Mouse (Mus musculus): Measurements from ENCODE around the gene Cdkl1.

Cdkl1 gene

DNA sequence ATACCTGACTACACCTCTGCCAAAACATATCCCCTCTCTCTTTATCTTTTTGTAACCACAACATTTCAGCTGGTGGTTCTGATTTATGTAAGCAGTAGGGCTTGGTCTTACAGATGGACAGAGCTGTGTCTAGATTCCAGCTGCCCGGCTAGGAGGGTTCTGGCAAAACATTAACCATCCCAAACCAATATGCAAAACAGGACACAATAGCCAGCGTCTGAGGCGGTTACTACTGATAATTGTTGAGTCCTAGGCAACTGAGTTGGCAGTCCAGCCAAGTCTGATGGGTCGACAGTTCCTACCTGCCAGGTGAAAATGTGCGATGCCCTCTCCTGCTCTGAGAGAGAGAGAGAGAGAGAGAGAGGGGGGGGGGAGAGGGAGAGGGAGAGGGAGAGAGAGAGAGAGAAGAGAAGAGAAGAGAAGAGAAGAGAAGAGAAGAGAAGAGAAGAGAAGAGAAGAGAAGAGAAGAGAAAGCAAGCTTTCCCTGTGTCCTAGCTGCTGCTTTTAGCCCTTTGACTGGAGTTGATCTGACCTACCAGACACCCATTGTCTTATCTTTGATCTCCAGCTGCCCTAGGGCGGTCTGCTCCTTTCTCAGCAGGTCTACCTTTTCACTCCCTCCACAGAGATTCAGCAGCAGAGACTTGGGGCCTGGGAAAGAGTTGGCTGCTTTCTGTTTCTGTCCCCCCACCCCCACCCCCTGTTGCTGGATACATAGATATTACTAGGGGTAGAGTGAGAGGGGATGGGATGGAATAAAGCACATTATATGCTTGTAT lies 7.6 kb downstream of the Cdkl1 start:
- peak; percentile 56 for DNase-seq (ENCODE audit: low spot score)

GRCm38 (mm10) chr12:69781935-69782650 lies 9.0 kb downstream of the Cdkl1 start:
- DNase-seq (ENCODE audit: low spot score): no peak

DNA sequence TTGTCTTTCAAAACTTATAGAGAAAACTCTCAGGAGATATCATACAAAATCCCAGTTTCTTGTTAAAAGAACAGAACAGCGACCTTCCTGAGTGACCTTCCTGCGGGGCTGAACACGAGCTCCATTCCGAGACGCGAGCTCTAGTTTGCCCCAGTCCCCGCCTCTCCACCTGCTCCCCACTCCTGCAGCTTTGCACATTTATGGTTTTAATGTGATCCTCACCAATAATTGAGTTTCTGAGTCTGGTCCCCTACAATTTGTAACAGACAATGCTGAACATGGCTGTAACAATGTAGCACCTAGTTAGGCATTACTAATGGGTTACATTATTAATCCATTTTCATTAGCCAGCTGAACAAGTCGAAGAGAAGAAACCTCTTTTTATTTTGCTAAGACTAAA lies 9.6 kb downstream of the Cdkl1 start:
- no peak for DNase-seq (ENCODE audit: low spot score)

GRCm38 (mm10) chr12:69777957-69778356 lies 13.1 kb downstream of the Cdkl1 start:
- no peak for DNase-seq (ENCODE audit: low spot score)

DNA sequence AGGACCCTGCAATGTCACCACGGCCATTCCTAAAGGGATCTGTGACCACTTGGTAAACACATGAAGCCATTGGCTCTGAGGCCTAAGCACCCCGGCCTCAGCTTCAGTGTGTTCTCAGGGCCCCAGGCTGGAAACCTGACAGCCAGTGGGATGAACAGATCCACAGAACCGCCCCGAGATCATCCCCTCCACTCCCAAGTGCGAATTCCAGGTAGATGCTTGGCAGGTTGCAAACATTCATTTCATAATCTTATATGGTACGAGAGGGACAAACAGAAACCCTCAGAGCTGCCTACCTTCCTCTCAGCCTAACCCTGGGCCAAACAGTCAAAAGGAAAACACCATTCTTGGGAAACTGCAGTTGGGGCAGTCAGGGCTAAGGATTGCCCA lies 13.7 kb downstream of the Cdkl1 start:
- DNase-seq (ENCODE audit: low spot score): no peak

- DNase-seq (ENCODE audit: low spot score): no peak
Measured at GRCm38 (mm10) chr12:69776607-69777340, 14.3 kb downstream of the Cdkl1 start.

GRCm38 (mm10) chr12:69768841-69769240 lies 22.2 kb downstream of the Cdkl1 start:
- no peak for DNase-seq (ENCODE audit: low spot score)

- DNase-seq (ENCODE audit: low spot score): no peak
Measured at GRCm38 (mm10) chr12:69767476-69768258, 23.4 kb downstream of the Cdkl1 start.

DNA sequence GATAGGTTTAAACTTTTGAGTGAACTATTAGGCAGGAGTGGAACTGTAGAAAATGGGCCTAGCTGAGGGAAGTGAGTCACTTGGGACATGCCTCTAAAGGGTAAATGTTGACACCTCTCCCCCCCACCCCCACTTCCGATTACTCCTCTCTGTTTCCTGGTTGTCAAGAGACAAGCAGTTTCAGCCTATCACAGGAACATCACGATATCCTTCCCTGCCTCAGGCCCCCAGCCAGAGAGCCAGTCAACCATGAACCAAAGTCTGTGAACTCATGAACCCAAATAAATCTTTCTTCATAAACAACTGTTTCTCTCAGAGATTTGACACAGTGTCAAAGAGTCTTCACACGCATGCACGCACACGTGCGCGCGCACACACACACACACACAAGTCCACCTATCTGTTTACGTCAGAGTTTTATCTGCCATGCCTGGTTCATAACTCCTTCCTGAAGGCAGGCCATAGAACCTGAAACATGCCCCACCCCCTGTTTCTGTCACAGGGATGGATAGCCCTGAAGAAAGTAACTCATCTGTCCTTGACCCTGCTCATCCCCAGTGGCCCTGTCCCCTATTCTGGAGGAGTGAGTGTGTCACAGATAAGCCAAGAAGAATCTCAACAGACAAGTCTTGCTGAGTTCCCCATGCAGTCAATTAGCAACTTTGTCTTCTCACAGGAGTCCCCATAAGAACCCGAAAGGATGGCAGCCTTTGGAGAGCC lies 24.7 kb downstream of the Cdkl1 start:
- DNase-seq (ENCODE audit: low spot score): no peak

- no peak for DNase-seq (ENCODE audit: low spot score)
Measured at GRCm38 (mm10) chr12:69765543-69765942, 25.5 kb downstream of the Cdkl1 start.

- DNase-seq (ENCODE audit: low spot score): no peak
Measured at GRCm38 (mm10) chr12:69761603-69762002, 29.5 kb downstream of the Cdkl1 start.

- DNase-seq (ENCODE audit: low spot score): no peak
Measured at GRCm38 (mm10) chr12:69760743-69761406, 30.2 kb downstream of the Cdkl1 start.

DNA sequence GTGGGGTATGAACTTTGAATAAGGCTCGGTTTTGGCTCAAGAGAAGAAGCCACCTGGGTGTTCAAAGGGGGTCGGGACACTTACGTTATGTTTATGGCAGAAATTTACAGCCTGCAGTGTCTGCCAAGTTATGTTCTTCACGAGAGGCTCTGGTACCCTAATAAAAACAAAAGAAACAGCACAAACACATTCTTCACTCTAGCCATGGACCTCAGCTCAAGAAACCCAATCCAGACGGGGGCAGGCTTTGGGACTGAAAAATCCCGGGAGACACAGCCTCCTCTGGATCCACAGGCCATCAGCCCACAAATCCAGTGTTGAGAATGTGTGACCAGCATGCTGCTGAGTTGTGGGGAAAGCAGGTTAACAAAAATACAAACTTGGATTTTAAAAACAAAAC lies 31.1 kb downstream of the Cdkl1 start:
- DNase-seq (ENCODE audit: low spot score): no peak

GRCm38 (mm10) chr12:69759267-69759885 lies 31.7 kb downstream of the Cdkl1 start:
- peak; percentile 48 for DNase-seq (ENCODE audit: low spot score)

GRCm38 (mm10) chr12:69758221-69759185 lies 32.6 kb downstream of the Cdkl1 start:
- DNase-seq (ENCODE audit: low spot score): peak; percentile 56

GRCm38 (mm10) chr12:69757418-69758141 lies 33.5 kb downstream of the Cdkl1 start:
- DNase-seq (ENCODE audit: low spot score): peak; percentile 82

GRCm38 (mm10) chr12:69756015-69756414 lies 35.1 kb downstream of the Cdkl1 start:
- DNase-seq (ENCODE audit: low spot score): no peak

GRCm38 (mm10) chr12:69753936-69754335 lies 37.1 kb downstream of the Cdkl1 start:
- no peak for DNase-seq (ENCODE audit: low spot score)

All from spleen, adult 12 weeks (tissue).